Mouse (Mus musculus) lung, postnatal 0 days (tissue): ENCODE data around the gene Zfp335. TPM values are rescaled to one million over a fixed set of nuclear protein-coding genes. Genes with fewer than 3 reads are reported as not detected.
A peak's percentile ranks its signal among the peaks of the same experiment; 100 is the strongest.

ENCODE experiments used
- ATAC-seq: fragments of 200-750 bp; cut with Nextera tagmentation; 2 replicates; pipeline ENCODE4 v1.8.0; 2017; ENCODE audit warnings: moderate library complexity
- DNase-seq: peaks from one replicate; pipeline ENCODE4 v3.0.0-alpha.2; 2016; ENCODE audit warnings: low spot score
- H3K27ac ChIP-seq: fragments of 300-500 bp; sonication (generic); 2 replicates; pipeline ENCODE4 v1.5.1; 2014; ENCODE audit warnings: antibody characterized with exemption, mild to moderate bottlenecking, low read length, mixed read lengths
- H3K27me3 ChIP-seq: fragments of 300-500 bp; sonication (generic); replicated peaks from 2 replicates; pipeline ENCODE4 v1.6.1; 2014; ENCODE audit warnings: low read length, mixed read lengths; ENCODE audit not compliant: insufficient read depth
- H3K36me3 ChIP-seq: fragments of 300-500 bp; sonication (generic); 2 replicates; pipeline ENCODE4 v1.6.1; 2014; ENCODE audit warnings: low read length, mixed read lengths; ENCODE audit not compliant: insufficient read depth
- H3K4me1 ChIP-seq: fragments of 300-500 bp; sonication (generic); 2 replicates; pipeline ENCODE4 v1.6.1; 2014; ENCODE audit warnings: antibody characterized with exemption, low read depth, low read length, mixed read lengths; ENCODE audit not compliant: insufficient read depth
- H3K4me2 ChIP-seq: fragments of 300-500 bp; sonication (generic); replicated peaks from 2 replicates; pipeline ENCODE4 v1.6.1; 2014; ENCODE audit warnings: low read depth, mild to moderate bottlenecking, low read length, moderate library complexity, mixed read lengths
- H3K4me3 ChIP-seq: fragments of 300-500 bp; sonication (generic); 2 replicates; pipeline ENCODE4 v1.5.1; 2014; ENCODE audit warnings: low read depth, low read length
- H3K9ac ChIP-seq: fragments of 300-500 bp; sonication (generic); replicated peaks from 2 replicates; pipeline ENCODE4 v1.6.1; 2014; ENCODE audit warnings: low read depth, mild to moderate bottlenecking
- H3K9me3 ChIP-seq: fragments of 300-500 bp; sonication (generic); 2 replicates; pipeline ENCODE4 v1.6.1; 2016; ENCODE audit warnings: low read length, mixed read lengths
- CTCF ChIP-seq: IDR thresholded peaks from 2 replicates; pipeline ENCODE4 v1.5.1; 2016; ENCODE audit warnings: antibody characterized with exemption, mild to moderate bottlenecking
- EP300 ChIP-seq: IDR thresholded peaks from 2 replicates; pipeline ENCODE4 v1.6.1; 2016; ENCODE audit warnings: antibody characterized with exemption, mild to moderate bottlenecking, control low read depth
- WGBS: fragments of 180-500 bp; shearing (Covaris S2); extraction: QIAGEN DNeasy Blood & Tissue Kit; methylation state at CpG from one replicate; pipeline ENCODE4 v1.1.7; 2014; 5-methylcytosine and 5-hydroxymethylcytosine counted together
- polyA plus RNA-seq: library from polyadenylated mRNA; unstranded; fragments of >200 nt; fragmentation: Nextera tagmentation; extraction: Ambion mirVana; gene quantifications from 2 replicates; pipeline ENCODE4 v1.2.1, GENCODE M21; 2015

The Zfp335 gene
- polyA plus RNA-seq, 1 experiment from 2014 or later = 5.2 TPM

DNA sequence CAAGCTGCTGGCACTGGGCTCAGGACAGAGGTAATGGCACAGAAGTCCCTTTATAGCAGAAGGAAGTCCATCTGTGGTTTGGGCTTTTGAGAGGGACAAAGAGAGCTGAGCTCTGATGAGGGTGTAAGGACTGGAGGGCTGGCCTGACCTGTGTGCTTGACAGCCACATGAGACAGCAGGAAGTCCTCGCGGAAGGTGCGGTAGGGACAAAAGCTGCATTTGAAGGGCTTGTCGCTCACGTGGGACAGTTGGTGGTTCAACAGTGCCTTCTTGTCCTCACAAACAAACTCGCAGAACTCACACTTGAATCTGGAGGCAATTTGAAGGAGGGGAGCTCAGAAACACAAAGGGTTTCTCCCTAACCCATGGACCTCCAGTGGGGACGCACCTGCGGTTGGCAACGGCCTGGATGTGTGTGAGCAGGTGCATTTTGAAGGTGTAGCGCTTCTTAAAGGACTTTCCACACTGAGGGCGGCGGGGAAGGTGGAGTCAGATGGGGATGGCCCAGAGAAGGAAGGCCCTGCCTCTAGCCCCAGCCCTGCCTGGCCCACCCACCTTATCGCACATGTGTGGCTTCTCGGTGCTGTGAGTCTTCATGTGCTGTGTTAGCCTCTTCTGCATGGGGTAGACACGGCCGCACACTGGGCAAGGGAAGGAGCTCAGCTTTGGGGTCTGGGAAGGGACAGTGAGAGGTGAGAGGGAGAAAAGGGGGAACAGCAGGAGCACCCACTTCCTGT, 11.7 kb downstream of the Zfp335 start:
- Histone ChIP-seq H3K9me3 (no peaks in the 10 kb centered on the region), H3K27me3 (no peaks in the 10 kb centered on the region), H3K27ac (no peak overlapping the region), H3K4me3 (no peak overlapping the region), H3K4me2 (no peak overlapping the region), H3K9ac (no peak overlapping the region), H3K4me1 (no peaks in the 10 kb centered on the region), H3K36me3 (peaks cover 61% of the 10 kb centered on the region)
- no peak for TF ChIP-seq EP300
- TF ChIP-seq CTCF = no peak
- ATAC-seq (no peak), DNase-seq (no peak)
- WGBS = 90% methylated on average over 16 of the region's 16 CpGs

DNA sequence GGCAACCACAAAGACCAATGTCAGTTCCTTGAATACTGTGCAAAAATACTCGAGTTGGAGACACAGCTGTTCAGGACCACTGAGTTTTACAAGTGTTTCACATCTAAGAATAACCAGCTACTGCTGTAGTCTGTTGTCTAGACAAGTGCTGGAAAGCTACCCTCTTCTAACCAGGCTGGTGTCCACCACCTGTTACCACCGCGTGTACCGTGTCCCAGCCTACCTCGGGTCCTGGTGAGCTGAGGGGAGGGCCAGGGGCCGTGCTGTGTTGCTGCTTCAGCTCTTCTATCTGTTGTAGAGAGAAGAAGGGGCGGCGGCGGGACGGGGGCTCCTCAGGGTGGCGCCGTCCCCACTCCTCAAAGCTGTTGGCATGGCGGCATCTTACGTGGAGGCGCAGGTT, 12.5 kb downstream of the Zfp335 start:
- no peak for ATAC-seq
- no peak for DNase-seq
- TF ChIP-seq CTCF (no peak), EP300 (no peak)
- WGBS = 90% methylated on average over 15 of the region's 15 CpGs
- Histone ChIP-seq H3K27me3 (no peaks in the 10 kb centered on the region), H3K36me3 (peaks cover 53% of the 10 kb centered on the region), H3K4me3 (no peak overlapping the region), H3K27ac (no peak overlapping the region), H3K9ac (no peak overlapping the region), H3K4me1 (no peaks in the 10 kb centered on the region), H3K9me3 (no peaks in the 10 kb centered on the region), H3K4me2 (no peak overlapping the region)

GRCm38 (mm10) chr2:164898008-164898407, 13.5 kb downstream of the Zfp335 start:
- 88% methylated on average over 7 of the region's 7 CpGs for WGBS
- ATAC-seq (no peak), DNase-seq (no peak)
- Histone ChIP-seq H3K9me3 (no peaks in the 10 kb centered on the region), H3K4me3 (no peak overlapping the region), H3K4me2 (no peak overlapping the region), H3K27me3 (no peaks in the 10 kb centered on the region), H3K4me1 (no peaks in the 10 kb centered on the region), H3K27ac (no peak overlapping the region), H3K9ac (no peak overlapping the region), H3K36me3 (peaks cover 50% of the 10 kb centered on the region)
- TF ChIP-seq CTCF = no peak
- TF ChIP-seq EP300 = no peak

- no peak overlapping the region for H3K27ac ChIP-seq
- H3K9ac ChIP-seq = no peak overlapping the region
- no peaks in the 10 kb centered on the region for H3K27me3 ChIP-seq
- ATAC-seq (no peak), DNase-seq (no peak)
- no peak overlapping the region for H3K4me2 ChIP-seq
- no peak overlapping the region for H3K4me3 ChIP-seq
- whole genome bisulfite sequencing = 95% methylated on average over 6 of the region's 6 CpGs
- peaks cover 60% of the 10 kb centered on the region for H3K36me3 ChIP-seq
- TF ChIP-seq CTCF (no peak), EP300 (no peak)
- H3K4me1 ChIP-seq = no peaks in the 10 kb centered on the region
- H3K9me3 ChIP-seq = no peaks in the 10 kb centered on the region
These were observed 15.7 kb downstream of the Zfp335 start for GRCm38 (mm10) chr2:164895885-164896284.

DNA sequence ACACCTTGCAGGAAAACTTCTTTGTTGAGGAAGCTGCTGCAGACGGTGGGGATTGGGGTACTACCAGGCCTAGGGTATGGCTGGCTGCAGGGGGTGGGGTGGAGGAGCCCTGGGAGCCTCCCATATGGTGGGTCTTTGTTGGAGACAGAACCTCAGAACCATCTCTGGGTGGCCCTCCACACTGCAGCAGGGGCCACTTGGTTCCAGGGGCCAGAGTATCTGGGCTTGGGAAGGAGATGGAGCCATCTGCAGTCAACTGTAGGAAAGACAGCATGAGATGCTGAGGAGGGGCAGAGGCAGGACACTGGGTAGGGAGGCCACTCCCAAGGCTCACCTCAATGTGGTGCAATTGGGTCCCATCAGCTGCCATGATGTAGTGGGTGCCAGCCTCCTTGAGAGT, 16.9 kb downstream of the Zfp335 start:
- Histone ChIP-seq H3K9ac (no peak overlapping the region), H3K27me3 (no peaks in the 10 kb centered on the region), H3K4me1 (no peaks in the 10 kb centered on the region), H3K4me3 (no peak overlapping the region), H3K36me3 (peaks cover 72% of the 10 kb centered on the region), H3K4me2 (no peak overlapping the region), H3K9me3 (no peaks in the 10 kb centered on the region), H3K27ac (no peak overlapping the region)
- DNase-seq (no peak), ATAC-seq (peak; percentile 27)
- 67% methylated on average over 1 of the region's 1 CpGs for WGBS
- TF ChIP-seq EP300 = no peak
- TF ChIP-seq CTCF = peak; percentile 45

GRCm38 (mm10) chr2:164894048-164894447, 17.5 kb downstream of the Zfp335 start:
- H3K27me3 ChIP-seq = no peaks in the 10 kb centered on the region
- peaks cover 72% of the 10 kb centered on the region for H3K36me3 ChIP-seq
- H3K4me3 ChIP-seq = no peak overlapping the region
- no peaks in the 10 kb centered on the region for H3K4me1 ChIP-seq
- no peak overlapping the region for H3K4me2 ChIP-seq
- DNase-seq (no peak), ATAC-seq (peak; percentile 7; the same call in 1 of the 2 replicates)
- no peak overlapping the region for H3K9ac ChIP-seq
- H3K9me3 ChIP-seq = no peaks in the 10 kb centered on the region
- 60% methylated on average over 5 of the region's 5 CpGs for WGBS
- no peak overlapping the region for H3K27ac ChIP-seq
- peak; percentile 50 for TF ChIP-seq CTCF
- TF ChIP-seq EP300 = no peak
